Mouse (Mus musculus): ENCODE results near the gene Espn. TPM values are rescaled to one million over a fixed set of nuclear protein-coding genes. Genes with fewer than 3 reads are reported as not detected.

The Espn gene
- polyA plus RNA-seq, 1 experiment from 2014 or later, result 0.90 TPM

DNA sequence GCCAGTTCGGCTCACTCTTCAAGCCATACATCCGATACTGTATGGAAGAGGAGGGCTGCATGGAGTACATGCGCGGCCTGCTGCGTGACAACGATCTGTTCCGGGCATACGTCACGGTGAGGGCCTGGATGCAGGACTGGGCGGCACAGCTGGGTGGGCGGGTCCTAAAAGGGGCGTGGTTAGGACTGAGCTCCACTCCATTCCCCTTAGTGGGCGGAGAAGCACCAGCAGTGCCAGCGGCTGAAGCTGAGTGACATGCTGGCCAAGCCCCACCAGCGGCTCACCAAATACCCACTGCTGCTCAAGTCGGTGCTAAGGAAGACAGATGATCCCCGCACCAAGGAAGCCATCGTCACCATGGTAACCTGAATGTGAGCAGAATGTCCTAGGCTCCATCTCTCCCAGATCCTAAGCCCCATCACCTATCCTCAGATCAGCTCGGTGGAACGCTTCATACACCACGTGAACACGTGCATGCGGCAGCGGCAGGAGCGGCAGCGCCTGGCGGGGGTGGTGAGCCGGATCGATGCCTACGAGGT lies 44.1 kb downstream of the Espn start:
- peak overlapping the region; percentile 68 for H3K27ac ChIP-seq (ENCODE audit: low read depth, low read length)
- peaks cover 10% of the 10 kb centered on the region; the same call in 1 of the 2 replicates for H3K4me1 ChIP-seq (ENCODE audit: control insufficient read depth, insufficient read depth, low read length)
- 0 out of 2 replicates have a peak, but pooled peaks cover 3% of the 10 kb centered on the region for H3K27me3 ChIP-seq (ENCODE audit: control insufficient read depth, insufficient read depth, low read length)
- ATAC-seq (replicated peaks; ENCODE audit: insufficient number of reproducible peaks, low FRiP score, low TSS enrichment), result peak; percentile 91
- peaks cover 15% of the 10 kb centered on the region for H3K36me3 ChIP-seq (ENCODE audit: control insufficient read depth, insufficient read depth, low read length)
- H3K9me3 ChIP-seq (replicated peaks; ENCODE audit: control insufficient read depth, low read length), result no peaks in the 10 kb centered on the region
- H3K4me3 ChIP-seq (ENCODE audit: low read depth, low read length), result peak overlapping the region; percentile 45
- peak overlapping the region; percentile 43; the same call in 1 of the 2 replicates for H3K9ac ChIP-seq (ENCODE audit: low read depth, low read length)
- H3K4me2 ChIP-seq, result peak overlapping the region; percentile 90
- WGBS (ENCODE audit: insufficient replicate concordance), result 14% methylated on average over 30 of the region's 30 CpGs

DNA sequence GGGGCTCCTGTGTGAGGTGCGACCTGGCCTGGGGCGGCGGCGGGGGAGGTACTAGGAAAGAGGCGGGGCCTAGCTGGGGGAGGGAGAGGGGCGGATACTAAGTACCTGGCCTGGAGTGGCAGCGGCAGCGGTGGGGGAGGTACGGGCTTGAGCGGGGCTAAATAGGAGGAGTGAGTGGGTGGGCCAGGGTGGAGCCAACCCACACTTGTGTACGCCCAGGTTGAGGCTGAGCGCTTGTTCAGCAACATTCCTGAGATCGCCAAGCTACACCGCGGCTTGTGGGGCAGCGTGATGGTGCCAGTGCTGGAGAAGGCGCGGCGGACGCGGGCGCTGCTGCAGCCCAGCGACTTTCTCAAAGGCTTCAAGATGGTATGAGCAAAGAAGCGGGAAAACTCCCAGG lies 44.7 kb downstream of the Espn start:
- H3K4me2 ChIP-seq, result peak overlapping the region; percentile 90
- H3K27ac ChIP-seq (ENCODE audit: low read depth, low read length), result peak overlapping the region; percentile 68
- peak overlapping the region; percentile 43; the same call in 1 of the 2 replicates for H3K9ac ChIP-seq (ENCODE audit: low read depth, low read length)
- H3K36me3 ChIP-seq (ENCODE audit: control insufficient read depth, insufficient read depth, low read length), result peaks cover 15% of the 10 kb centered on the region
- peak overlapping the region; percentile 45 for H3K4me3 ChIP-seq (ENCODE audit: low read depth, low read length)
- 17% methylated on average over 24 of the region's 24 CpGs for WGBS (ENCODE audit: insufficient replicate concordance)
- H3K4me1 ChIP-seq (ENCODE audit: control insufficient read depth, insufficient read depth, low read length), result peaks cover 10% of the 10 kb centered on the region; the same call in 1 of the 2 replicates
- peak; percentile 79 for ATAC-seq (replicated peaks; ENCODE audit: insufficient number of reproducible peaks, low FRiP score, low TSS enrichment)
- H3K27me3 ChIP-seq (ENCODE audit: control insufficient read depth, insufficient read depth, low read length), result no peaks in the 10 kb centered on the region
- no peaks in the 10 kb centered on the region for H3K9me3 ChIP-seq (replicated peaks; ENCODE audit: control insufficient read depth, low read length)

DNA sequence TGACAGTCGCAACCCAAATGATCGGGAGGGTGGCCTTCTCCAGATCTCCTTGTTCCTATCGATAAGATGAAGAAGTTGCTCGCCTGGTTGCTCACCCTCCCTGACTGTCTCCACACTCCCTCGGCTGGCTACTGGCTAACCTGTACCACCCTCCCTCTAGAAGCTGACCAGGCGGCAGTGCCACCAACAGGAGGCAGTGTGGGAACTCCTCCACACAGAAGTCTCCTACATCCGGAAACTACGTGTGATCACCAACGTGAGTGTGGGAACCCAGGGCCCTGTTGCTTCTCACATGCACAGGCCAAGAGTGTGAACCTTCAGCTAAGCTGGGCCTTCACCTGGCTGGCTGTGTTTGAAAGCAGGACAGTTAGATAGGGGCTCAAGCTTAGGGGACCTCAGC lies 45.4 kb downstream of the Espn start:
- ATAC-seq (replicated peaks; ENCODE audit: insufficient number of reproducible peaks, low FRiP score, low TSS enrichment), result no peak
- Histone ChIP-seq H3K4me2 (peak overlapping the region; percentile 90; the same call in 1 of the 2 replicates), H3K4me1 (ENCODE audit: control insufficient read depth, insufficient read depth, low read length) (peaks cover 10% of the 10 kb centered on the region; the same call in 1 of the 2 replicates), H3K27me3 (ENCODE audit: control insufficient read depth, insufficient read depth, low read length) (no peaks in the 10 kb centered on the region), H3K9me3 (replicated peaks; ENCODE audit: control insufficient read depth, low read length) (no peaks in the 10 kb centered on the region), H3K36me3 (ENCODE audit: control insufficient read depth, insufficient read depth, low read length) (peaks cover 15% of the 10 kb centered on the region), H3K4me3 (ENCODE audit: low read depth, low read length) (no peak overlapping the region), H3K27ac (ENCODE audit: low read depth, low read length) (no peak overlapping the region), H3K9ac (ENCODE audit: low read depth, low read length) (no peak overlapping the region)
- WGBS (ENCODE audit: insufficient replicate concordance), result 47% methylated on average over 9 of the region's 9 CpGs

DNA sequence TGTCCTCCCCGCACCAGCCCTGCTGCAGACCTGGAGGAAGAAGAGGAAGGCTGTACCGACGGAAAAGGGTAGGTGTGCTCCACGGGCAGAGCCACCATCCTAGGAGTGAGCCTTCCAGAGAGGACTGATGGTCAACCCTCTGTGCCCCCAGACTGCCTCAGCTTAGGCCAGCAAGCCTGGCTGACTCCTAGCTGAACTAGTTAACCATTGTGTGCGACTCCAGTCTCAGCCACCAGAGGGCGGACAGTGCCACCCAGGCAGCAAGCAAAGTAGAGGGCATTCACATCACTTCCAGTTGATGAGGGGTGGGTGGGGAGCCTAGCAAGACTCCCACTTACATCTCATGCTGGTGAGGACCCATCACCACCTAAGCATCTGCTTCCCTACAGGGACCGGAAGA lies 49.1 kb downstream of the Espn start:
- H3K36me3 ChIP-seq (ENCODE audit: control insufficient read depth, insufficient read depth, low read length), result peaks cover 8% of the 10 kb centered on the region
- no peak for ATAC-seq (replicated peaks; ENCODE audit: insufficient number of reproducible peaks, low FRiP score, low TSS enrichment)
- no peak overlapping the region for H3K4me3 ChIP-seq (ENCODE audit: low read depth, low read length)
- H3K27ac ChIP-seq (ENCODE audit: low read depth, low read length), result no peak overlapping the region
- no peaks in the 10 kb centered on the region for H3K27me3 ChIP-seq (ENCODE audit: control insufficient read depth, insufficient read depth, low read length)
- H3K4me2 ChIP-seq, result no peak overlapping the region
- 35% methylated on average over 7 of the region's 7 CpGs for whole genome bisulfite sequencing (ENCODE audit: insufficient replicate concordance)
- H3K9ac ChIP-seq (ENCODE audit: low read depth, low read length), result no peak overlapping the region
- H3K4me1 ChIP-seq (ENCODE audit: control insufficient read depth, insufficient read depth, low read length), result peaks cover 14% of the 10 kb centered on the region
- no peaks in the 10 kb centered on the region for H3K9me3 ChIP-seq (replicated peaks; ENCODE audit: control insufficient read depth, low read length)

DNA sequence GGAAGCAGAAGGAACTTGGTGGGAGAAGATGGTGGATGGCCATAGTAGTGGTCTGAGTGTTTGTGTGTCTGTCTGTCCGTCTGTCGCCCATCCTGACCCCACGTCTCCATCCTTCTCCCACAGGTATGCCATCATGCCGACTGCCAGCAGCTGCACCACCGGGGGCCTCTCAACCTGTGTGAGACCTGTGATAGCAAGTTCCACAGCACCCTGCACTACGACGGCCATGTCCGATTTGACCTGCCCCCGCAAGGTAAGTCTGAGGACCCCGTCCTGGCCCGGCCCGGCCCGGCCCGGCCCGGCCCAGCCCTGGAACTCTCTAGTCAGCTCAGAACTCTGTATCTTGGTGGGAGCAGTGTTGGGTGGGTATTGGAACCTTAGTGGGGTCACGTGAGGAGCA lies 50.2 kb downstream of the Espn start:
- peak overlapping the region; percentile 0; the same call in 1 of the 2 replicates for H3K27ac ChIP-seq (ENCODE audit: low read depth, low read length)
- peaks cover 11% of the 10 kb centered on the region for H3K4me1 ChIP-seq (ENCODE audit: control insufficient read depth, insufficient read depth, low read length)
- ATAC-seq (replicated peaks; ENCODE audit: insufficient number of reproducible peaks, low FRiP score, low TSS enrichment), result no peak
- H3K27me3 ChIP-seq (ENCODE audit: control insufficient read depth, insufficient read depth, low read length), result 0 out of 2 replicates have a peak, but pooled peaks cover 3% of the 10 kb centered on the region
- H3K9me3 ChIP-seq (replicated peaks; ENCODE audit: control insufficient read depth, low read length), result no peaks in the 10 kb centered on the region
- no peak overlapping the region for H3K4me2 ChIP-seq
- no peak overlapping the region for H3K9ac ChIP-seq (ENCODE audit: low read depth, low read length)
- H3K4me3 ChIP-seq (ENCODE audit: low read depth, low read length), result no peak overlapping the region
- 90% methylated on average over 16 of the region's 16 CpGs for WGBS (ENCODE audit: insufficient replicate concordance)
- H3K36me3 ChIP-seq (ENCODE audit: control insufficient read depth, insufficient read depth, low read length), result peaks cover 8% of the 10 kb centered on the region

DNA sequence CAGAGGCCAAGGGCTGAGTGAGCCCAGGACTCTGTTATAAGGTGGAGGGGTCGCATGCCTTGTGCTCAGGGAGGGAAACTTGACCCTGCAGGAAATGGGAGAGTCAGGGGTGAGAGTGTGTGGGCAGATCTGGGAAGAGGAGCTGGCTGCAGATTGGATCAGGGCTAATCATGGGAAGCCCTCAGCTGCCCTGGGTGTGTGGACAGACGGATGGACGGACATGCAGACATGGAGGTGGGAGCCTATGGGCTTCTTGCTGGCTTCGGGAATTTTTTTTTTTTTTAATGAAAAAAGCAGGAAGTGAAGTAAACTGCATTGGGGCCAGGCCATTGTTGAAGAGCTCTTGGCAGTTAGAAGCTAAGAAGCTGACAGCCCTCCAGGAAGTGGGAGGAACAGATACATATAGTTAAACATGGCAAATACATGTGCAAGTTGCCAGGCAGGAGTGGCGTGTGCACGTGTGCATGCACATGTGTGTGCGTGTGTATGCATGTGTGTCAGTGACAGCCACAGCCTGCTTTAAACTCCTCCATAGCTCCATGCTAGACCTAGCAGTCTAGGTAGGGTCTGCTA lies 51.0 kb downstream of the Espn start:
- WGBS (ENCODE audit: insufficient replicate concordance), result 52% methylated on average over 7 of the region's 7 CpGs
- Histone ChIP-seq H3K27ac (ENCODE audit: low read depth, low read length) (no peak overlapping the region), H3K9me3 (replicated peaks; ENCODE audit: control insufficient read depth, low read length) (no peaks in the 10 kb centered on the region), H3K4me2 (no peak overlapping the region), H3K4me1 (ENCODE audit: control insufficient read depth, insufficient read depth, low read length) (peaks cover 15% of the 10 kb centered on the region), H3K9ac (ENCODE audit: low read depth, low read length) (no peak overlapping the region), H3K27me3 (ENCODE audit: control insufficient read depth, insufficient read depth, low read length) (0 out of 2 replicates have a peak, but pooled peaks cover 3% of the 10 kb centered on the region), H3K36me3 (ENCODE audit: control insufficient read depth, insufficient read depth, low read length) (peaks cover 8% of the 10 kb centered on the region), H3K4me3 (ENCODE audit: low read depth, low read length) (no peak overlapping the region)
- ATAC-seq (replicated peaks; ENCODE audit: insufficient number of reproducible peaks, low FRiP score, low TSS enrichment), result no peak

DNA sequence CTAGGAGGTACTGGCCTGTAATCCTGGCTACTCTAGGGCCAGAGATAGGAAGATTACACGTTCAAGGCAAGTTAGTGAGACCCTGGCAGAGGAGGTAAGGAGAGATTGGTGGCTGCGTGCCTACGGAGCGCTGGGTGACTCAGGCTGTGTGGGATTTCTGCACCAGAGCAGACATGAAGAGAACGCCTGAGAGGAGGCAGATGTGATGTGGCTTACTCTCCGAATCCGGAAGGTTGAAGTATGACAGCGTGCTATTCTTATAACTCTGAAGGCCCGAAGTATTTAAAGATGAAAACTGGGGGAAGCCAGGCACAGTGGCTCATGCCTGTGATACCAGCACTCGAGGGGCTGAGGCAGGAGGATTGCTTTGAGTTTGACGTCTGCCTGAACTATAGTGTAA lies 51.6 kb downstream of the Espn start:
- Histone ChIP-seq H3K9ac (ENCODE audit: low read depth, low read length) (no peak overlapping the region), H3K9me3 (replicated peaks; ENCODE audit: control insufficient read depth, low read length) (no peaks in the 10 kb centered on the region), H3K36me3 (ENCODE audit: control insufficient read depth, insufficient read depth, low read length) (peaks cover 6% of the 10 kb centered on the region), H3K4me1 (ENCODE audit: control insufficient read depth, insufficient read depth, low read length) (peaks cover 19% of the 10 kb centered on the region), H3K27me3 (ENCODE audit: control insufficient read depth, insufficient read depth, low read length) (0 out of 2 replicates have a peak, but pooled peaks cover 3% of the 10 kb centered on the region), H3K27ac (ENCODE audit: low read depth, low read length) (no peak overlapping the region), H3K4me2 (no peak overlapping the region), H3K4me3 (ENCODE audit: low read depth, low read length) (no peak overlapping the region)
- no peak for ATAC-seq (replicated peaks; ENCODE audit: insufficient number of reproducible peaks, low FRiP score, low TSS enrichment)
- WGBS (ENCODE audit: insufficient replicate concordance), result 62% methylated on average over 11 of the region's 11 CpGs

DNA sequence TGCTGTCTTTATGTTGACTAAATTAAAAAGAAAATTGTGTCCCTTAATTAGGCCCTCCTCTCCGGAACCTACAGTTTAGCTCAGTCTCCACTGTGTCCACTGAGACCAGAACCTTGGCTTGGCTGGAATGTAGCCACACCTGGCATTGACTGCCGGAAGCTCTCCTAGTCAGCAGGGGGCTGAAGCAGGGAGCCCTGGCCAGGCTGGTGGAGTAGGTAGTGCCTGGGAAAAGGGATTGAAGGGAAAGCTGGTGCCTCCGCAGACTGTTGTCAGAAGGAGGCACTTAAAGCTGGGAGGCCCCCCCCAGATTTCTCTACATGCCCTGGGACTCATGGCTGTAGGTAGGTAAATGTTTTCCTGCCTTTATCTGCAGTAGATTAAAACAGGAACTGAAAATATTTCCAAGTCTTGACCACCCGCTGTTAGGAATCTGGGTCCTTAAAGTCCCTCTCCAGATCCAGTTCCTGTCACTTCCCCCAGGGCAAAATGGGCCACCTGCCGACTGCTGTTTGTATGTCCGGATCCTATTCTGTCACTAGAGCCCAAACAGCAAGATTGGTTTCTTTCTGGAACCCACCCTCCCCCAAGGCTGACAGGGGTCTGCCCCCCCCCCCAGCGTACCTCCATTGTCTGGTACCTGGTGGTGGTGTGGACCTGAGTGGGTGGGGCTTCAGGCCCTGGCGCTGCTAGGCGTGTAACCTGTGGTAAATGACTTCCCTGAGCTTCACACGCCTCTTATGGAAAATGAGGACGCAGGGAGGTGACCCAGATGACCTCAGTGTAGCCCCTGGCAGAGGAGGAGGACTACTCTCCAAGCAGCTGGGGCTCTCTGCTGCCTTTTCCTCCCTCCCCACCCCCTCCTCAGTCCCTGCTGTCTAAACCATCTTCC lies 54.0 kb downstream of the Espn start:
- 28% methylated on average over 11 of the region's 11 CpGs for WGBS (ENCODE audit: insufficient replicate concordance)
- no peaks in the 10 kb centered on the region for H3K9me3 ChIP-seq (replicated peaks; ENCODE audit: control insufficient read depth, low read length)
- H3K4me2 ChIP-seq, result peak overlapping the region; percentile 59
- H3K27ac ChIP-seq (ENCODE audit: low read depth, low read length), result no peak overlapping the region
- peak overlapping the region; percentile 42 for H3K4me3 ChIP-seq (ENCODE audit: low read depth, low read length)
- ATAC-seq (replicated peaks; ENCODE audit: insufficient number of reproducible peaks, low FRiP score, low TSS enrichment), result no peak
- H3K36me3 ChIP-seq (ENCODE audit: control insufficient read depth, insufficient read depth, low read length), result no peaks in the 10 kb centered on the region; the same call in 1 of the 2 replicates
- H3K9ac ChIP-seq (ENCODE audit: low read depth, low read length), result 0 out of 2 replicates have a peak overlapping the region, but pooled peaks have one; percentile 30
- 0 out of 2 replicates have a peak, but pooled peaks cover 3% of the 10 kb centered on the region for H3K27me3 ChIP-seq (ENCODE audit: control insufficient read depth, insufficient read depth, low read length)
- peaks cover 19% of the 10 kb centered on the region for H3K4me1 ChIP-seq (ENCODE audit: control insufficient read depth, insufficient read depth, low read length)

All from heart, embryonic 11.5 days (tissue).